Mouse (Mus musculus): ENCODE measurements around the gene Per1.

GRCm38 (mm10) chr11:69072234-69072633 lies 22.8 kb upstream of the Per1 start:
- no peak for TF ChIP-seq CTCF (IDR thresholded peaks at IDR 0.05; ENCODE audit: extremely low read depth, insufficient read depth, low read length)
- no peak for TF ChIP-seq POLR2A (IDR thresholded peaks at IDR 0.05; ENCODE audit: extremely low read depth, insufficient read depth, low read length)
